Comparison of ENCODE assay signal across 9 mouse cellular contexts in genomic region chr14:73000325-73000724, GRCm38 (mm10). TPM values are rescaled to one million over a fixed set of nuclear protein-coding genes. Genes with fewer than 3 reads are reported as not detected.
DNase-seq lines count a peak whose midpoint lies in the region; ATAC-seq and TF ChIP-seq lines count a peak whose summit lies in the region.
"Had no signal": no experiment of that assay in that cellular context is flagged by ENCODE, and none has a peak within 500 bp of the region (broad histone marks: within the 10 kb centered on the region; RNA-seq: fewer than 3 reads in every experiment).

No protein-coding gene starts in this region.

- 0 out of 2 replicates have a peak, but pooled peaks cover 6% of the 10 kb centered on the region for H3K27me3 ChIP-seq in forebrain, embryonic 10.5 days (ENCODE audit: poor library complexity, severe bottlenecking)
- H3K27me3 ChIP-seq in forebrain, embryonic 13.5 days = no peaks in the 10 kb centered on the region
- H3K27me3 ChIP-seq: limb, embryonic 12.5 days had no signal

- no peaks in the 10 kb centered on the region for H3K9me3 ChIP-seq in forebrain, embryonic 10.5 days
- H3K9me3 ChIP-seq in forebrain, embryonic 13.5 days (replicated peaks) = no peaks in the 10 kb centered on the region
- H3K9me3 ChIP-seq: limb, embryonic 12.5 days had no signal

- H3K4me3 ChIP-seq in forebrain, embryonic 10.5 days = no peak overlapping the region
- no peak overlapping the region for H3K4me3 ChIP-seq in forebrain, embryonic 13.5 days
- H3K4me3 ChIP-seq: limb, embryonic 12.5 days had no signal

- no peak overlapping the region for H3K27ac ChIP-seq in forebrain, embryonic 10.5 days
- H3K27ac ChIP-seq in forebrain, embryonic 13.5 days = no peak overlapping the region
- H3K27ac ChIP-seq: limb, embryonic 12.5 days had no signal

- TF ChIP-seq CTCF in brain, embryonic 14.5 days (IDR thresholded peaks at IDR 0.05; ENCODE audit: borderline replicate concordance, extremely low read depth, insufficient read depth, insufficient read length) = peak; percentile 74

- peak; percentile 66 for DNase-seq in forebrain, embryonic 10.5 days (ENCODE audit: extremely low spot score, low spot score)
- DNase-seq in brain, embryonic 14.5 days (ENCODE audit: low read depth) = peak; percentile 67
- peak; percentile 63 for DNase-seq in gastrocnemius, adult 18-20 months (ENCODE audit: low spot score)
- DNase-seq in kidney, postnatal 36 days = peak; percentile 65 to 85
- peak; percentile 80 for DNase-seq in lung, postnatal 14 days
- DNase-seq in right cerebral cortex, postnatal 4 days = peak; percentile 68

- no peak; the same call in 1 of the 2 replicates for ATAC-seq in forebrain, embryonic 13.5 days
- peak; percentile 41 for ATAC-seq in CD4-positive, CD25-positive, alpha-beta regulatory T cell, adult 4 months

- TF ChIP-seq POLR2A in brain, embryonic 14.5 days (IDR thresholded peaks at IDR 0.05; ENCODE audit: borderline replicate concordance, extremely low read depth, insufficient read depth, insufficient read length, poor library complexity, severe bottlenecking) = no peak

- no peaks in the 10 kb centered on the region for H3K36me3 ChIP-seq in forebrain, embryonic 10.5 days (replicated peaks)
- H3K36me3 ChIP-seq in forebrain, embryonic 13.5 days (ENCODE audit: poor library complexity, severe bottlenecking) = no peaks in the 10 kb centered on the region
- H3K36me3 ChIP-seq: limb, embryonic 12.5 days had no signal

- H3K9ac ChIP-seq in forebrain, embryonic 13.5 days = no peak overlapping the region
- H3K9ac ChIP-seq: limb, embryonic 12.5 days had no signal

- peaks cover 27% of the 10 kb centered on the region for H3K4me1 ChIP-seq in forebrain, embryonic 10.5 days
- H3K4me1 ChIP-seq in forebrain, embryonic 13.5 days = peaks cover 5% of the 10 kb centered on the region
- H3K4me1 ChIP-seq: limb, embryonic 12.5 days had no signal

- no peak overlapping the region for H3K4me2 ChIP-seq in forebrain, embryonic 13.5 days
- H3K4me2 ChIP-seq: limb, embryonic 12.5 days had no signal

- WGBS in forebrain, embryonic 10.5 days = 56% methylated on average over 10 of the region's 10 CpGs
- 56% methylated on average over 10 of the region's 10 CpGs for WGBS in forebrain, embryonic 13.5 days

RNA-seq across cellular contexts. Expression of gene Cysltr2, which starts 48.6 kb away (rescaled TPM):
- polyA plus RNA-seq in forebrain, embryonic 10.5 days (2016; fragmentation: Nextera tagmentation; extraction: Ambion mirVana) = not detected in 2 replicates
- polyA plus RNA-seq in forebrain, embryonic 13.5 days (2015; fragmentation: Nextera tagmentation; extraction: Ambion mirVana) = not detected in 2 replicates
- 10 to 100 TPM; 24.1 to 33.8 TPM for polyA plus RNA-seq in CD4-positive, CD25-positive, alpha-beta regulatory T cell, adult 4 months (2017; shearing (Covaris generic))
- 0.14 and 0.41 TPM in 2 replicates for polyA plus RNA-seq in brain, embryonic 14.5 days (2012; rRNA removed)
- not detected for total RNA-seq in gastrocnemius, adult 18-20 months (2021)
- polyA plus RNA-seq: limb, embryonic 12.5 days had no signal

Comparison
In these comparisons a context has a peak if more than half of its experiments do, and no peak if none do; other contexts are left out.
1. RNA of gene Cysltr2, which starts 48.6 kb away (polyA plus RNA-seq): 24.1 to 33.8 TPM in CD4-positive, CD25-positive, alpha-beta regulatory T cell, adult 4 months; 0.14 to 0.41 TPM in brain, embryonic 14.5 days, not detected in forebrain, embryonic 10.5 days and not detected in forebrain, embryonic 13.5 days; every median in the first group is over 10 times any median in the second.
2. Peak in every context shown above with its lines, with median percentiles within 50 percentile points of each other: DNase-seq.